Mouse (Mus musculus) midbrain, embryonic 14.5 days (tissue): ENCODE data around the gene Dusp11. TPM values are rescaled to one million over a fixed set of nuclear protein-coding genes. Genes with fewer than 3 reads are reported as not detected.

ENCODE experiments used
- polyA plus RNA-seq: library from polyadenylated mRNA; unstranded; fragments of >200 nt; fragmentation: Nextera tagmentation; extraction: Ambion mirVana; gene quantifications from 2 replicates; pipeline ENCODE4 v1.2.1, GENCODE M21; 2014

Gene Dusp11
- polyA plus RNA-seq, 1 experiment from 2014 or later = 58.5 TPM

Other genes with a start within 250 kb of the Dusp11 start
- not detected in 2 replicates for gene Nat8f7, start 248.5 kb downstream of the Dusp11 start, polyA plus RNA-seq
- 0.18 and 0.43 TPM in 2 replicates for gene Nat8f3, start 195.9 kb downstream of the Dusp11 start, polyA plus RNA-seq
- gene Nat8f6, start 140.7 kb downstream of the Dusp11 start, polyA plus RNA-seq = not detected in 2 replicates
- gene Nat8f5, start 140.7 kb downstream of the Dusp11 start, polyA plus RNA-seq = 0.30 TPM in 1 of 2 replicates, not detected in the other
- not detected in 2 replicates for gene Nat8, start 129.6 kb downstream of the Dusp11 start, polyA plus RNA-seq
- not detected in 2 replicates for gene Nat8f2, start 92.5 kb downstream of the Dusp11 start, polyA plus RNA-seq
- gene Nat8f4, start 56.8 kb downstream of the Dusp11 start, polyA plus RNA-seq = 4.1 and 8.6 TPM in 2 replicates
- gene Tprkb, start 49.8 kb downstream of the Dusp11 start, polyA plus RNA-seq = 49.1 and 50.7 TPM in 2 replicates
- gene Nat8f1, start 46.0 kb downstream of the Dusp11 start, polyA plus RNA-seq = 15.5 and 21.7 TPM in 2 replicates
- not detected in 2 replicates for gene Figla, start 54.5 kb upstream of the Dusp11 start, polyA plus RNA-seq
- gene Add2, start 67.0 kb upstream of the Dusp11 start, polyA plus RNA-seq = 117 and 136 TPM in 2 replicates
- gene Tgfa, start 233.6 kb upstream of the Dusp11 start, polyA plus RNA-seq = 8.6 and 9.7 TPM in 2 replicates